Mouse (Mus musculus): ENCODE measurements around the gene Mylpf. TPM values are rescaled to one million over a fixed set of nuclear protein-coding genes. Genes with fewer than 3 reads are reported as not detected.
"Not testable (repeated sequence)": the region's sequence is repeated elsewhere in the genome, so short reads cannot be mapped to it uniquely, and the experiment has no call there.

Mylpf gene
- total RNA-seq, 2 experiments from 2014 or later, result 4.3 to 25.5 TPM

GRCm38 (mm10) chr7:127223515-127224478, 15.1 kb downstream of the Mylpf start:
- ATAC-seq (replicated peaks; ENCODE audit: poor library complexity, severe bottlenecking), result no peak

GRCm38 (mm10) chr7:127224616-127225015, 15.9 kb downstream of the Mylpf start:
- no peak for ATAC-seq (replicated peaks; ENCODE audit: poor library complexity, severe bottlenecking)

GRCm38 (mm10) chr7:127225147-127225995, 16.7 kb downstream of the Mylpf start:
- ATAC-seq (replicated peaks; ENCODE audit: poor library complexity, severe bottlenecking), result no peak

- peak; percentile 65 for ATAC-seq (replicated peaks; ENCODE audit: poor library complexity, severe bottlenecking)
These were observed 20.1 kb downstream of the Mylpf start for GRCm38 (mm10) chr7:127228615-127229303.

GRCm38 (mm10) chr7:127231376-127231775, 22.7 kb downstream of the Mylpf start:
- no peak for ATAC-seq (replicated peaks; ENCODE audit: poor library complexity, severe bottlenecking)

- no peak for ATAC-seq (replicated peaks; ENCODE audit: poor library complexity, severe bottlenecking)
These were observed 23.3 kb downstream of the Mylpf start for GRCm38 (mm10) chr7:127231826-127232621.

- ATAC-seq (replicated peaks; ENCODE audit: poor library complexity, severe bottlenecking), result peak; percentile 82
These were observed 24.1 kb downstream of the Mylpf start, which contains the start of the genes Zfp553 and Sept1 for GRCm38 (mm10) chr7:127232622-127233367. Gene Zfp553 (plus strand): TSS chr7:127233061. Gene Sept1 (minus strand): TSS chr7:127233130.

- 0 out of 2 replicates have a peak, but pooled peaks have one; percentile 5 for ATAC-seq (replicated peaks; ENCODE audit: poor library complexity, severe bottlenecking)
These were observed 24.7 kb downstream of the Mylpf start for GRCm38 (mm10) chr7:127233368-127233749.

- no peak for ATAC-seq (replicated peaks; ENCODE audit: poor library complexity, severe bottlenecking)
These were observed 25.1 kb downstream of the Mylpf start for GRCm38 (mm10) chr7:127233765-127234164.

- ATAC-seq (replicated peaks; ENCODE audit: poor library complexity, severe bottlenecking), result no peak
These were observed 26.1 kb downstream of the Mylpf start for GRCm38 (mm10) chr7:127234777-127235176.

GRCm38 (mm10) chr7:127243361-127243867, 34.7 kb downstream of the Mylpf start:
- no peak for ATAC-seq (replicated peaks; ENCODE audit: poor library complexity, severe bottlenecking)

GRCm38 (mm10) chr7:127243870-127244657, 35.4 kb downstream of the Mylpf start, which contains the start of gene Zfp771:
Gene Zfp771 (plus strand): TSS chr7:127244274.
- peak; percentile 93 for ATAC-seq (replicated peaks; ENCODE audit: poor library complexity, severe bottlenecking)

GRCm38 (mm10) chr7:127244658-127245510, 36.2 kb downstream of the Mylpf start:
- peak; percentile 30 for ATAC-seq (replicated peaks; ENCODE audit: poor library complexity, severe bottlenecking)

- ATAC-seq (replicated peaks; ENCODE audit: poor library complexity, severe bottlenecking), result not testable (repeated sequence)
These were observed 41.8 kb downstream of the Mylpf start for GRCm38 (mm10) chr7:127250511-127250910.

GRCm38 (mm10) chr7:127252414-127252813, 43.7 kb downstream of the Mylpf start:
- ATAC-seq (replicated peaks; ENCODE audit: poor library complexity, severe bottlenecking), result peak; percentile 15; the same call in 1 of the 2 replicates

GRCm38 (mm10) chr7:127253341-127253740, 44.7 kb downstream of the Mylpf start:
- ATAC-seq (replicated peaks; ENCODE audit: poor library complexity, severe bottlenecking), result no peak

All from granulocyte monocyte progenitor cell, adult 5-6 weeks (primary cell).